Mouse (Mus musculus): ENCODE data around the gene Chsy1. TPM values are rescaled to one million over a fixed set of nuclear protein-coding genes. Genes with fewer than 3 reads are reported as not detected.

Chsy1 gene
- polyA plus RNA-seq, 1 experiment = 8.2 TPM

DNA sequence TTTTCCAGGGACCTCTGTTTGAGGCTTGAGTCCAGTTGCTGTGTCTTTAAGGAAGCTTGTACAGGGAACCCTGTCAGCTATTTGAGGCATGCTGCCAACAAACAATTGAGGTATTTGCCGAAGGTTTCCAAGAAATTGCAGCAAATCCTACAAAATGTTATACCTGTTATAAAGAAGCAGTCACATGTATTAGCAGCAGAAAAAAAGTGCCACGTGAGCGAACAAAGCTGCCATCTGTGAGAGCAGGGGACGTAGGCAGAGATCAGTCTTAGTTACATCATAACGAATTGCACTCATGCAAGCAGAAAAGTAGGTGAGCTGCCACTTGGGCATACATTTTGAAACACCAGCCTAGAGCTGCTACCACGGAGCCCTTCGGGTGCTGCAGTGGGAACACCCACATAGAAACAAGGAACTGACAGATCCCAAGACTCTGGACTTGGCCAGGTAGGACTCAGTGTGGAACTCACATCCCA is 2.7 kb upstream of the Chsy1 start:
- no peak overlapping the region for H3K4me3 ChIP-seq (ENCODE audit: insufficient read depth, low read length)
- no peak overlapping the region for H3K27ac ChIP-seq (ENCODE audit: insufficient read depth, low read length)
- H3K4me1 ChIP-seq (ENCODE audit: control insufficient read depth, insufficient read depth, low read length) = peaks cover 1% of the 10 kb centered on the region; the same call in 1 of the 2 replicates
- TF ChIP-seq CTCF (IDR thresholded peaks at IDR 0.05; ENCODE audit: extremely low read depth, insufficient read depth, low read length) (no peak), POLR2A (IDR thresholded peaks at IDR 0.05; ENCODE audit: extremely low read depth, insufficient read depth, low read length) (no peak)

DNA sequence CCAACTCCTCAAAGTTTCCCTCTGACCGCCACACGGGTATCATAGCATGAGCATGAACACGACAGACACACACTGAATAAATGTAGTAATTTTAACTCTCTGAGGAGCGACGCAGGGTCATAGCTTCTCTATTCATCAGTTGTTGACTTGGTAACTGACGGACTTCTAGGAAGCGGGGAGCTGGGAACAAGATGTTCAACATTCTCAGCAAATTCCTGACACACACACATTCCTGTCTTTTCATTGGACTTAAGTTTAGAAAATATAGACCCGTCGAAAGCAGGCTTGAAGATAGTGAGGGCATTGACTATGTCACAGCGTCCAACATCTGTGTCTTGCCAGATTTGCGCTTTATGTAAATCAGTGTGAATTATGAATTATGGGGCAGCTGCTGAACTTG is 2.1 kb upstream of the Chsy1 start:
- TF ChIP-seq POLR2A (IDR thresholded peaks at IDR 0.05; ENCODE audit: extremely low read depth, insufficient read depth, low read length) (no peak), CTCF (IDR thresholded peaks at IDR 0.05; ENCODE audit: extremely low read depth, insufficient read depth, low read length) (no peak)
- Histone ChIP-seq H3K27ac (ENCODE audit: insufficient read depth, low read length) (no peak overlapping the region), H3K4me3 (ENCODE audit: insufficient read depth, low read length) (no peak overlapping the region), H3K4me1 (ENCODE audit: control insufficient read depth, insufficient read depth, low read length) (peaks cover 1% of the 10 kb centered on the region; the same call in 1 of the 2 replicates)

DNA sequence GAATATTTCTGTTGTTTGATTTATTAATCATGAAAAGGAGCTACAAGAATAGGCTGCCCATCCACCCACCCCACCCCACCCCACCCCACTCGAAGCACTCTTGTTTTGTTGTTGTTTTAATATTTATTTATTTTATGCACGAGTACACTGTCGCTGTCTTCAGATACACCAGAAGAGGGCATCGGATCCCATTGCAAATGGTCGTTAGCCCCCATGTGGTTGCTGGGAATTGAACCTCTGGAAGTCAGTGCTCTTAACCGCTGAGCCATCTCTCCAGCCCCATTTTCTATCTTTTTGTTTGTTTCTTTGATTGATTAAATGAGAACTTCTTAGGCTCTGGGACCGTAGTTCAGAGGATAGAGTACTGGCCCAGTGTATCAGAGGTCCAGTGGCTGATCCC is 1.4 kb upstream of the Chsy1 start:
- H3K4me3 ChIP-seq (ENCODE audit: insufficient read depth, low read length) = no peak overlapping the region
- TF ChIP-seq POLR2A (IDR thresholded peaks at IDR 0.05; ENCODE audit: extremely low read depth, insufficient read depth, low read length) (no peak), CTCF (IDR thresholded peaks at IDR 0.05; ENCODE audit: extremely low read depth, insufficient read depth, low read length) (peak; percentile 41)
- H3K4me1 ChIP-seq (ENCODE audit: control insufficient read depth, insufficient read depth, low read length) = peaks cover 4% of the 10 kb centered on the region; the same call in 1 of the 2 replicates
- H3K27ac ChIP-seq (ENCODE audit: insufficient read depth, low read length) = no peak overlapping the region

DNA sequence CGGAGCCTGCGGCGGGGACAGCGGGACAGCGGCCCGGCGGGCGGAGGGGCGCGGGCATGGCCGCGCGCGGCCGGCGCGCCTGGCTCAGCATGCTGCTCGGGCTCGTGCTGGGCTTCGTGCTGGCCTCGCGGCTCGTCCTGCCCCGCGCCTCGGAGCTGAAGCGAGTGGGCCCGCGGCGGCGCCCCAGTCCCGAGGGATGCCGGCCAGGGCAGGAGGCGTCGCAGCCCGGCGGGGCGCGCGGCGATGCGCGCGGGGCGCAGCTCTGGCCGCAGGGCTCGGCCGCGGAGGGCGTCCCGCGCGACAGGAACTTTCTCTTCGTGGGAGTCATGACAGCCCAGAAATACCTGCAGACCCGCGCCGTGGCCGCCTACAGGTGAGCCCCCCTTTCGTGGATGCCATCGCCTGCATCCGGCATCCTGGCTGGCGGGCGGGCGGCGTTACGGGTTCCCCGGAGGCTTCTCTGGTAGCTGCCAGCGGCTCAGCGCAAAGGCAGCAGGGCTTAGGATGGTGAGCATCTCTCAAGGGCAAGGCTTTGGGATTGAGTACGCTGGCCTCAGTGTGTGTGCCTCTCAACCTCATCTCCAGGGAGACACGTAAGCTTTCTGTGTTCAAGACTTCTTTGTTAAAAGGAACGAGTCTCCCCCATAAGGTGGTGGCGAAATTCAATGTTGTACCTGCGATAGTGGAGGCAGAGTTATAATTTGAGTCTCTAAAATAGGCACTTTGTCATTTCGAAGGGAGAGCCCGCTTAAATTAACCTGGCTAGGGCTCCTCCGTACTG is 730 bp downstream of the Chsy1 start:
- TF ChIP-seq POLR2A (IDR thresholded peaks at IDR 0.05; ENCODE audit: extremely low read depth, insufficient read depth, low read length) = no peak
- Histone ChIP-seq H3K4me3 (ENCODE audit: insufficient read depth, low read length) (peak overlapping the region; percentile 56), H3K4me1 (ENCODE audit: control insufficient read depth, insufficient read depth, low read length) (peaks cover 4% of the 10 kb centered on the region; the same call in 1 of the 2 replicates), H3K27ac (ENCODE audit: insufficient read depth, low read length) (peak overlapping the region; percentile 78)

DNA sequence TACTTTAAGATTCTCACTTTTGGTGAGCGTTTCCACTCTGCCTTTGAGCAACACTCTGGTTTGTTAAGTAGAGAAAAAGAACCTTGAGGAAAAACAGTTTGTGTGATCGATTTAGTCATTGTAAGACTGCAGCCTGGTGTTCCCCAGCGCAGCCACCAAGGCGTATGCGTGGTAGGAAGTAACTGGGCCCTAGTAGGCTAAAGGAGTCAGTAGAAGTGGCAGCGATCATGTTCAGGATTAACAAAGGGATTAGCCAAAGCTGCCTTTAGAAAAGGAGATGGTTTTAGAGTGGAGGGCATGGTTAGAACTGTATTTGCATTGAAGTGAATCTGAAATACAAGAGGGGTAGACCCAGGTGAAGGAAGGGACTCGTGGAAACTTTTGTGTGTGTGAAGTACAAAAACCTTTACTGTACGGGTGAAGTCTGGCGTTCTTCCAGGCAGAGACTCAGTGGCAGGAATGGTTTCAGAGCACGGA is 1.4 kb downstream of the Chsy1 start:
- Histone ChIP-seq H3K4me3 (ENCODE audit: insufficient read depth, low read length) (peak overlapping the region; percentile 56), H3K27ac (ENCODE audit: insufficient read depth, low read length) (peak overlapping the region; percentile 78), H3K4me1 (ENCODE audit: control insufficient read depth, insufficient read depth, low read length) (peaks cover 4% of the 10 kb centered on the region; the same call in 1 of the 2 replicates)
- no peak for TF ChIP-seq POLR2A (IDR thresholded peaks at IDR 0.05; ENCODE audit: extremely low read depth, insufficient read depth, low read length)
- TF ChIP-seq CTCF (IDR thresholded peaks at IDR 0.05; ENCODE audit: extremely low read depth, insufficient read depth, low read length) = no peak

DNA sequence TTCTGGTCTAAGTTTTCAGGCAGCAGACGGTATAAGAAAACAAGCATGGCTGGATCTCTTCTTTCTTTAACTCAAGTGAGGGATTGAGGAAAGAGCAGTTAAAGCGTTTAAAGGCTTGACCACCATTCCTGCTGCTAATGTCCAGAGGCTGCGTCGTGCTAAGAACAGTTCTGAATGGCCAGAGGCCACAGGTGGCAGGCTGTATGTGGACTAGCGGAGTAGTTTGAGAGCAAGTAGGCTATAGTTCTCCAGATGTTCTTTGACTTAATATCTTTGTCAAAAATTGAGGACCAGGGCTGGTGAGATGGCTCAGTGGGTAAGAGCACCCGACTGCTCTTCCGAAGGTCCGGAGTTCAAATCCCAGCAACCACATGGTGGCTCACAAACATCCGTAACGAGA is 1.9 kb downstream of the Chsy1 start:
- Histone ChIP-seq H3K4me3 (ENCODE audit: insufficient read depth, low read length) (peak overlapping the region; percentile 56; the same call in 1 of the 2 replicates), H3K4me1 (ENCODE audit: control insufficient read depth, insufficient read depth, low read length) (peaks cover 4% of the 10 kb centered on the region; the same call in 1 of the 2 replicates), H3K27ac (ENCODE audit: insufficient read depth, low read length) (no peak overlapping the region; the same call in 1 of the 2 replicates)
- no peak for TF ChIP-seq CTCF (IDR thresholded peaks at IDR 0.05; ENCODE audit: extremely low read depth, insufficient read depth, low read length)
- no peak for TF ChIP-seq POLR2A (IDR thresholded peaks at IDR 0.05; ENCODE audit: extremely low read depth, insufficient read depth, low read length)

DNA sequence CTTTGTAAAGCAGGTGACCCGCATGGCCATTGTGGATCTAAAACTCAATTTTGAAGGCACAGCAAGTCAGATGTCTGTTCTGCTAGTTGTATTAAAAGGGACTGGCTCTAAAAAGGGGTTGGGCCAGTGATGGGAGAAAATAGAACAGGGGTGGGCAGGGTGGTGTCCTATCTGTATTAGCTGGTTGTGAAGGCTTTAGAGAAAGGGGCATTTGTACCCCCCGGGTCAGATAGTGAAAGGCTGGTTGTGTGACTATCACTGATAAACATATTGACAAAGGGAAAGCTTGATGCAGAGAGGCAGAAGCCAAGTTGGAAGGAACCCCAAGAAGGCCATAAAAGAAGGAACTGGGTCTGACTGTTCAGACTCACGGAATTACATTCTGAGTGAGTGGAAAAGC is 4.2 kb downstream of the Chsy1 start:
- H3K4me1 ChIP-seq (ENCODE audit: control insufficient read depth, insufficient read depth, low read length) = peaks cover 7% of the 10 kb centered on the region; the same call in 1 of the 2 replicates
- H3K4me3 ChIP-seq (ENCODE audit: insufficient read depth, low read length) = no peak overlapping the region
- no peak overlapping the region for H3K27ac ChIP-seq (ENCODE audit: insufficient read depth, low read length)
- no peak for TF ChIP-seq POLR2A (IDR thresholded peaks at IDR 0.05; ENCODE audit: extremely low read depth, insufficient read depth, low read length)
- no peak for TF ChIP-seq CTCF (IDR thresholded peaks at IDR 0.05; ENCODE audit: extremely low read depth, insufficient read depth, low read length)

DNA sequence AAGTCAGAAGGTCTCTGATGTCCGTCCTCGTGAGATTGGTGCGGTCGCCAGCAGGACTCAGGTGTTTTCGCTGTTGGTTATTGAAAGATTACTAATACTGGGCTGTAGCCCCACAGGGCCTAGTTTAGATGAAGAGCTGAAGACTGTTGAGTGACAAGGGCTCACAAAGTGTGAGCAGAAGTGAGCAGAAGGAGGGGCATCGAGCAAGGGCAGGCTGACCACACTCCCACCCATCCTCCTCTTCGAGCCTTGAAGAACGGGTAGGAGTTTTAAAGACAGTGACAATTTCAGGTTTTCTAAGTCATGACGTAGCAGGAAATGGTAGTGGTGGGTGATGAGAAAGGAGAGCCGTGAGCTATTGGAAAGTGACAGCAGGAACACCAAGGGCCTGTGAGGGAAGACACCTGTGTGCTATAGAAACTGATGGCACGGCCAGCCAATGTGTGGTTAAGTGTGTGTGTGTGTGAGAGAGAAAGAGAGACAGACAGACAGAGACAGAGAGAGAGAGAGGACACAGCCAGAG is 6.6 kb downstream of the Chsy1 start:
- H3K4me3 ChIP-seq (ENCODE audit: insufficient read depth, low read length) = no peak overlapping the region
- H3K27ac ChIP-seq (ENCODE audit: insufficient read depth, low read length) = no peak overlapping the region
- TF ChIP-seq POLR2A (IDR thresholded peaks at IDR 0.05; ENCODE audit: extremely low read depth, insufficient read depth, low read length) (no peak), CTCF (IDR thresholded peaks at IDR 0.05; ENCODE audit: extremely low read depth, insufficient read depth, low read length) (no peak)
- H3K4me1 ChIP-seq (ENCODE audit: control insufficient read depth, insufficient read depth, low read length) = peaks cover 7% of the 10 kb centered on the region; the same call in 1 of the 2 replicates

DNA sequence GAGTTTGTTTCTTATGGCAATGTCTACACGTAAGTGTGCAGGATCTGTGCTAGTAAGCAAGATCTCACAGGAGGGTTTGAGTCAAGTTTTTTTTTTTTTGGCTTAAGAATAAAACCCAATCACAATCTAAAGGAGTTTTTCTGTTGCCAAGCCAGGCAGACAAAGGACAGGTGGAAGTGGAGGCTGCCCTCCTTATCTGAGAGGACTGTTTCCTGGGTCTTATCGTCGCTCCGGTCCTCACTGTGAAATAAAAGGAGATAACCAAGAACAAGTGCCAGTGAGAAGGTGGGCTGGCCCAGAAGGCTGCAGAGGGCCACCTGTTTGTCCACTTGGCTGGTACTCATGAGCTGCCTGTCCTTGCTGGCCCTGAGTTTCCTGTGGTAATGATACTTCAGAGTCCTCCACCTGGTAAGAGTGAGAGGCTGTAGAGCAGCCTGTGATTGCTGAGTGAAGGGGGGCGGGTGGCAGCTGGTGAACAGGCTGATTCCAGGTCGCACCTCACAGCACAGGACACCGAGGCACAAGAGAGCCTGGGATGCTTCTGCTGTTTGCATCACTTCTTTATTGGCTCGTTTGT is 7.7 kb downstream of the Chsy1 start:
- peaks cover 5% of the 10 kb centered on the region; the same call in 1 of the 2 replicates for H3K4me1 ChIP-seq (ENCODE audit: control insufficient read depth, insufficient read depth, low read length)
- no peak for TF ChIP-seq POLR2A (IDR thresholded peaks at IDR 0.05; ENCODE audit: extremely low read depth, insufficient read depth, low read length)
- TF ChIP-seq CTCF (IDR thresholded peaks at IDR 0.05; ENCODE audit: extremely low read depth, insufficient read depth, low read length) = no peak
- no peak overlapping the region for H3K4me3 ChIP-seq (ENCODE audit: insufficient read depth, low read length)
- H3K27ac ChIP-seq (ENCODE audit: insufficient read depth, low read length) = no peak overlapping the region
